Mouse (Mus musculus): ENCODE results near the gene Ralgds. TPM values are rescaled to one million over a fixed set of nuclear protein-coding genes. Genes with fewer than 3 reads are reported as not detected.

Gene Ralgds
- total RNA-seq, 4 experiments from 2014 or later: 33.3 to 51.0 (median 38.6) TPM

Other genes starting within 250 kb of the Ralgds start
- 10 to 100 TPM in 2 of 4 experiments, 1 to 10 TPM in 2; 6.2 to 14.0 (median 10.4) TPM for gene Ppp1r26, start 66.3 kb upstream of the Ralgds start, total RNA-seq (2022)
- under 1 TPM in 3 of 4 experiments, not detected in 1; 0.49 to 0.99 (median 0.89) TPM for gene 1700007K13Rik, start 46.8 kb upstream of the Ralgds start, total RNA-seq (2022)
- 10 to 100 TPM; 39.7 to 52.1 (median 46.1) TPM for gene Mrps2, start 45.1 kb upstream of the Ralgds start, total RNA-seq (2022)
- gene Gbgt1, start 16.2 kb upstream of the Ralgds start, total RNA-seq (2022): 10 to 100 TPM in 1 of 4 experiments, 1 to 10 TPM in 3; 4.8 to 12.6 (median 6.7) TPM
- gene Gm10134, start 7.0 kb upstream of the Ralgds start, total RNA-seq (2022): 1 to 10 TPM; 3.0 to 5.1 (median 4.7) TPM
- gene Cel, start 50.3 kb downstream of the Ralgds start, total RNA-seq (2022): not detected
- 10 to 100 TPM; 21.4 to 26.3 (median 23.4) TPM for gene Gtf3c5, start 70.6 kb downstream of the Ralgds start, total RNA-seq (2022)
- not detected for gene Gfi1b, start 108.9 kb downstream of the Ralgds start, total RNA-seq (2022)
- 10 to 100 TPM; 20.0 to 30.8 (median 25.2) TPM for gene Tsc1, start 128.1 kb downstream of the Ralgds start, total RNA-seq (2022)
- under 1 TPM in 3 of 4 experiments, not detected in 1; 0.52 to 0.77 (median 0.75) TPM for gene Spaca9, start 186.6 kb downstream of the Ralgds start, total RNA-seq (2022)
- under 1 TPM; 0.20 to 0.80 (median 0.62) TPM for gene Ak8, start 187.0 kb downstream of the Ralgds start, total RNA-seq (2022)